Mouse (Mus musculus) CH12.LX (cell line): ENCODE data around the gene Farp1.

Source experiments
- CHD2 ChIP-seq: IDR thresholded peaks from 2 replicates; pipeline ENCODE4 v1.6.1; 2011; ENCODE audit warnings: low read length, improper control_type of control experiment
- CTCF ChIP-seq, 2 experiments: IDR thresholded peaks in 1 of 2; conservative IDR thresholded peaks in 1 of 2; 2 replicates each; pipeline ENCODE4 v1.5.1; 2011 to 2012; ENCODE audit warnings: low read depth in 2 of 2, low read length in 2 of 2, improper control_type of control experiment in 1 of 2, inconsistent platforms in 1 of 2, mild to moderate bottlenecking in 1 of 2, moderate library complexity in 1 of 2
- E2F4 ChIP-seq: IDR thresholded peaks from 2 replicates; pipeline ENCODE4 v1.6.1; 2011; ENCODE audit warnings: low read depth, low read length, improper control_type of control experiment; ENCODE audit not compliant: insufficient replicate concordance
- EP300 ChIP-seq: IDR thresholded peaks from 2 replicates; pipeline ENCODE4 v1.6.1; 2011; ENCODE audit warnings: low read length, improper control_type of control experiment
- MAX ChIP-seq: IDR thresholded peaks from 2 replicates; pipeline ENCODE4 v1.6.1; 2011; ENCODE audit warnings: low read length, improper control_type of control experiment
- POLR2A ChIP-seq: IDR thresholded peaks from 2 replicates; pipeline ENCODE4 v1.6.1; 2011; ENCODE audit warnings: low read depth, mild to moderate bottlenecking, improper control_type of control experiment, low read length

- no peak for TF ChIP-seq CHD2
- TF ChIP-seq E2F4, result no peak
- no peak for TF ChIP-seq POLR2A
- no peak for TF ChIP-seq EP300
- no peak for TF ChIP-seq MAX
- no peak for TF ChIP-seq CTCF (conservative IDR thresholded peaks at IDR 0.05 in 1 of 2, IDR thresholded peaks at IDR 0.05 in 1 of 2; ENCODE audit: low read depth in 2 of 2, low read length in 2 of 2)
These were observed 868 bp downstream of the Farp1 start for GRCm38 (mm10) chr14:121035663-121036473.
